Comparison of ENCODE assay signal across 8 mouse cellular contexts in the genomic region with DNA sequence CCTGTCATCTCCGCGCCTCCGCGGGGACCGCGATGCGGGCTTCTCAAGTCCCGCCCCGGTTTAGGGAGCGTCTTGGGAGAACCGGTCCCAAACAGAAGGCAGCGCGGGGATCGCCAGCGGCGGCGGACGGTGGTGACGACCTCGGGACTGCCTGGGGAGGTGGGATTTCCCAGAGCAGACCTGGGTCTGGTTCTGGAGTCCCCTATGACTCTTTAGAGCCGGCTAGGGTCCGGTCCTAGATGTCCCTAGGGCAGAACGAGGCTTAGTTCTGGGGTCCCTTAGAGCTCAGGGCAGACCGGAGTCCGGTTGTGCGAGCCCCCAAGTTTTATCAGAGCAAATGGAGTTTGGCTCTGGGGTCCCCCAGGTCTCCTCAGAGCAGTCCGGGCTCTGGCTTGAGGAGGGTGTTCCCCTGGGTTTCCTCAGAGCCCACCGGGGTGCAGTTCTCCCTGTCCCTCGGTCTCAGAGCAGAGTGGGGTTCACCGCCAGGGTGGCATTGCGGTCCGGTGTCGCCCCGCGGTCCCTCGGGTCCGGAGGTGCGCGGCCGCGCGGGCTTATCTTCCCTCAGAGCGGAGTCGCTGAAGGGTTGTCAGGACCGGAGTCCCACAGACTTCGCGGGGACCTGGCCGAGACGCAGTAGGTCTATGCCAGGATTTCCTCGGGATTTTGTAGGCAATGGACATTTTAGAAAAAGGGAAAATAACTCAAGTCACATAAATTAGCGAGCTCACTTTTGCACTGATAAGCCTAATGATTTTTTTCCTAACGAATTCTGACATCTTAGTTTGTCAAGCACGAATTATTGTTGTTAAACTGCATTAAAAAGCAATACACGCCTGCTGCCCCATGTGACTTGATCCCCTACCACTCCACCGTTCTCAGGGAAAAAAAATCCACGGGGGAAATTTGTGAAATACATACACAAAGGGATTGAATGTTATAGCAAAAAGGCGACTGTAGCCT. TPM values are rescaled to one million over a fixed set of nuclear protein-coding genes. Genes with fewer than 3 reads are reported as not detected.
DNase-seq lines count a peak whose midpoint lies in the region; ATAC-seq lines count a peak whose summit lies in the region.

No protein-coding gene starts in this region.

- H3K27ac ChIP-seq in embryonic facial prominence, embryonic 13.5 days, result no peak overlapping the region
- H3K27ac ChIP-seq in heart, embryonic 15.5 days, result no peak overlapping the region
- peak overlapping the region; percentile 73 for H3K27ac ChIP-seq in kidney, embryonic 15.5 days
- no peak overlapping the region for H3K27ac ChIP-seq in stomach, embryonic 14.5 days (ENCODE audit: low read length)

- ATAC-seq in embryonic facial prominence, embryonic 13.5 days (ENCODE audit: insufficient number of reproducible peaks, insufficient read depth, low FRiP score, low TSS enrichment, low read depth), result no peak
- peak; percentile 39; the same call in 1 of the 2 replicates for ATAC-seq in heart, embryonic 15.5 days (replicated peaks; ENCODE audit: insufficient number of reproducible peaks, insufficient read depth, low FRiP score, low read depth)
- peak; percentile 41 for ATAC-seq in kidney, embryonic 15.5 days (replicated peaks; ENCODE audit: low FRiP score)
- ATAC-seq in megakaryocyte-erythroid progenitor cell, adult 5-6 weeks (replicated peaks; ENCODE audit: low FRiP score, low TSS enrichment, poor library complexity, severe bottlenecking), result peak; percentile 43; the same call in 1 of the 2 replicates
- no peak for ATAC-seq in stomach, embryonic 14.5 days (ENCODE audit: insufficient number of reproducible peaks, insufficient read depth, low FRiP score, low read depth)

- no peaks in the 10 kb centered on the region for H3K9me3 ChIP-seq in embryonic facial prominence, embryonic 13.5 days
- no peaks in the 10 kb centered on the region for H3K9me3 ChIP-seq in heart, embryonic 15.5 days (replicated peaks)
- no peaks in the 10 kb centered on the region for H3K9me3 ChIP-seq in kidney, embryonic 15.5 days (replicated peaks)
- no peaks in the 10 kb centered on the region for H3K9me3 ChIP-seq in stomach, embryonic 14.5 days (ENCODE audit: control insufficient read depth, low read depth, low read length)

- H3K4me3 ChIP-seq in embryonic facial prominence, embryonic 13.5 days, result peak overlapping the region; percentile 49
- peak overlapping the region; percentile 55 for H3K4me3 ChIP-seq in heart, embryonic 15.5 days
- H3K4me3 ChIP-seq in kidney, embryonic 15.5 days (replicated peaks), result peak overlapping the region; percentile 70
- H3K4me3 ChIP-seq in stomach, embryonic 14.5 days (ENCODE audit: low read depth, low read length), result peak overlapping the region; percentile 53

- peak overlapping the region; percentile 60 for H3K9ac ChIP-seq in embryonic facial prominence, embryonic 13.5 days
- peak overlapping the region; percentile 43; the same call in 1 of the 2 replicates for H3K9ac ChIP-seq in heart, embryonic 15.5 days
- H3K9ac ChIP-seq in kidney, embryonic 15.5 days, result peak overlapping the region; percentile 69
- H3K9ac ChIP-seq in stomach, embryonic 14.5 days (replicated peaks; ENCODE audit: low read depth, low read length), result peak overlapping the region; percentile 52; the same call in 1 of the 2 replicates

- H3K36me3 ChIP-seq in embryonic facial prominence, embryonic 13.5 days, result no peaks in the 10 kb centered on the region
- H3K36me3 ChIP-seq in heart, embryonic 15.5 days, result no peaks in the 10 kb centered on the region
- H3K36me3 ChIP-seq in kidney, embryonic 15.5 days, result no peaks in the 10 kb centered on the region
- H3K36me3 ChIP-seq in stomach, embryonic 14.5 days (ENCODE audit: control insufficient read depth, insufficient read depth, low read length), result no peaks in the 10 kb centered on the region

- H3K4me1 ChIP-seq in embryonic facial prominence, embryonic 13.5 days, result peaks cover 16% of the 10 kb centered on the region
- peaks cover 14% of the 10 kb centered on the region for H3K4me1 ChIP-seq in heart, embryonic 15.5 days (replicated peaks)
- peaks cover 13% of the 10 kb centered on the region; the same call in 1 of the 2 replicates for H3K4me1 ChIP-seq in kidney, embryonic 15.5 days
- peaks cover 5% of the 10 kb centered on the region; the same call in 1 of the 2 replicates for H3K4me1 ChIP-seq in stomach, embryonic 14.5 days (ENCODE audit: control insufficient read depth, insufficient read depth, low read length)

- under 1% methylated on average over 57 of the region's 57 CpGs for WGBS in embryonic facial prominence, embryonic 13.5 days
- 1% methylated on average over 57 of the region's 57 CpGs for WGBS in heart, embryonic 15.5 days
- under 1% methylated on average over 57 of the region's 57 CpGs for WGBS in kidney, embryonic 15.5 days
- 1% methylated on average over 57 of the region's 57 CpGs for WGBS in stomach, embryonic 14.5 days

- H3K4me2 ChIP-seq in embryonic facial prominence, embryonic 13.5 days, result peak overlapping the region; percentile 77
- H3K4me2 ChIP-seq in heart, embryonic 15.5 days, result peak overlapping the region; percentile 85
- peak overlapping the region; percentile 80 for H3K4me2 ChIP-seq in kidney, embryonic 15.5 days
- H3K4me2 ChIP-seq in stomach, embryonic 14.5 days (replicated peaks; ENCODE audit: low read depth, low read length), result peak overlapping the region; percentile 76

- peak; percentile 9 for DNase-seq in spleen, adult 12 weeks (ENCODE audit: low spot score)
- DNase-seq in spleen, postnatal 36 days (ENCODE audit: low spot score in 2 of 2), result no peak
- DNase-seq in adipocyte (ENCODE audit: low spot score), result no peak

- peaks cover 74% of the 10 kb centered on the region for H3K27me3 ChIP-seq in embryonic facial prominence, embryonic 13.5 days
- peaks cover 69% of the 10 kb centered on the region for H3K27me3 ChIP-seq in heart, embryonic 15.5 days
- H3K27me3 ChIP-seq in kidney, embryonic 15.5 days, result peaks cover 38% of the 10 kb centered on the region
- H3K27me3 ChIP-seq in stomach, embryonic 14.5 days (ENCODE audit: control insufficient read depth, insufficient read depth, low read length), result no peaks in the 10 kb centered on the region

RNA-seq across cellular contexts. Expression of a gene that starts 0.7 kb away (rescaled TPM):
- polyA plus RNA-seq in embryonic facial prominence, embryonic 13.5 days (2015; fragmentation: Nextera tagmentation; extraction: Ambion mirVana), result 31.0 and 33.8 TPM in 2 replicates
- 24.3 and 32.0 TPM in 2 replicates for polyA plus RNA-seq in heart, embryonic 15.5 days (2015; fragmentation: Nextera tagmentation; extraction: Ambion mirVana)
- polyA plus RNA-seq in kidney, embryonic 15.5 days (2015; fragmentation: Nextera tagmentation; extraction: Ambion mirVana), result 323 and 326 TPM in 2 replicates
- 0.70 TPM in 1 of 2 replicates, not detected in the other for total RNA-seq in megakaryocyte-erythroid progenitor cell, adult 5-6 weeks (2014; fragmentation: Nextera tagmentation)
- total RNA-seq in megakaryocyte-erythroid progenitor cell, adult 5-6 weeks (2017), result not detected in 2 replicates
- polyA plus RNA-seq in stomach, embryonic 14.5 days (2014; fragmentation: Nextera tagmentation; extraction: Ambion mirVana), result 96.1 and 102 TPM in 2 replicates

RNA-seq across cellular contexts. Expression of a gene that starts 47.8 kb away (rescaled TPM):
- 0.66 and 0.88 TPM in 2 replicates for polyA plus RNA-seq in embryonic facial prominence, embryonic 13.5 days (2015; fragmentation: Nextera tagmentation; extraction: Ambion mirVana)
- polyA plus RNA-seq in heart, embryonic 15.5 days (2015; fragmentation: Nextera tagmentation; extraction: Ambion mirVana), result 0.34 and 0.60 TPM in 2 replicates
- polyA plus RNA-seq in kidney, embryonic 15.5 days (2015; fragmentation: Nextera tagmentation; extraction: Ambion mirVana), result 0.22 and 0.26 TPM in 2 replicates
- 51.4 and 74.2 TPM in 2 replicates for total RNA-seq in megakaryocyte-erythroid progenitor cell, adult 5-6 weeks (2014; fragmentation: Nextera tagmentation)
- 62.6 and 84.9 TPM in 2 replicates for total RNA-seq in megakaryocyte-erythroid progenitor cell, adult 5-6 weeks (2017)
- 0.12 and 0.36 TPM in 2 replicates for polyA plus RNA-seq in stomach, embryonic 14.5 days (2014; fragmentation: Nextera tagmentation; extraction: Ambion mirVana)

Comparison
In these comparisons a context has a peak if more than half of its experiments do, and no peak if none do; other contexts are left out.
1. ATAC-seq: peak in heart, embryonic 15.5 days (single experiment), kidney, embryonic 15.5 days (single experiment) and megakaryocyte-erythroid progenitor cell, adult 5-6 weeks (single experiment); none in embryonic facial prominence, embryonic 13.5 days (single experiment) and stomach, embryonic 14.5 days (single experiment).
2. Peak in every context shown above with its lines, with median percentiles within 50 percentile points of each other: H3K4me2 ChIP-seq, H3K4me3 ChIP-seq and H3K9ac ChIP-seq.